Mouse (Mus musculus): ENCODE measurements around the gene B3gat3.

GRCm38 (mm10) chr19:8871267-8872186 lies 48.6 kb upstream of the B3gat3 start, which contains the start of gene Ubxn1:
- TF ChIP-seq POLR2A (IDR thresholded peaks at IDR 0.05; ENCODE audit: borderline replicate concordance, extremely low read depth, insufficient read depth, insufficient read length, poor library complexity, severe bottlenecking) (no peak; the same call in 1 of the 2 replicates), CTCF (IDR thresholded peaks at IDR 0.05; ENCODE audit: borderline replicate concordance, extremely low read depth, insufficient read depth, insufficient read length) (no peak)

Data from brain, embryonic 14.5 days (tissue).